Mouse (Mus musculus): ENCODE results near the gene Nupr1l. TPM values are rescaled to one million over a fixed set of nuclear protein-coding genes. Genes with fewer than 3 reads are reported as not detected.

Nupr1l gene
- polyA plus RNA-seq, 1 experiment from 2014 or later, result 5.1 TPM

Other genes starting within 250 kb of the Nupr1l start
- gene Zfp11, start 238.4 kb upstream of the Nupr1l start, polyA plus RNA-seq (2014; fragmentation: Nextera tagmentation; extraction: Ambion mirVana), result 8.3 and 8.5 TPM in 2 replicates
- gene Sept14, start 200.0 kb upstream of the Nupr1l start, polyA plus RNA-seq (2014; fragmentation: Nextera tagmentation; extraction: Ambion mirVana), result not detected in 2 replicates
- 164 and 185 TPM in 2 replicates for gene Mrps17, start 193.0 kb upstream of the Nupr1l start, polyA plus RNA-seq (2014; fragmentation: Nextera tagmentation; extraction: Ambion mirVana)
- gene Nipsnap2, start 183.5 kb upstream of the Nupr1l start, polyA plus RNA-seq (2014; fragmentation: Nextera tagmentation; extraction: Ambion mirVana), result 75.0 and 77.3 TPM in 2 replicates
- 45.2 and 46.4 TPM in 2 replicates for gene Psph, start 121.1 kb upstream of the Nupr1l start, polyA plus RNA-seq (2014; fragmentation: Nextera tagmentation; extraction: Ambion mirVana)
- 43.5 and 45.0 TPM in 2 replicates for gene Sumf2, start 61.6 kb upstream of the Nupr1l start, polyA plus RNA-seq (2014; fragmentation: Nextera tagmentation; extraction: Ambion mirVana)
- 880 and 904 TPM in 2 replicates for gene Chchd2, start 21.1 kb upstream of the Nupr1l start, polyA plus RNA-seq (2014; fragmentation: Nextera tagmentation; extraction: Ambion mirVana)
- gene Zbed5, start 12.8 kb upstream of the Nupr1l start, polyA plus RNA-seq (2014; fragmentation: Nextera tagmentation; extraction: Ambion mirVana), result 5.8 and 6.0 TPM in 2 replicates
- gene Phkg1, start 10.0 kb upstream of the Nupr1l start, polyA plus RNA-seq (2014; fragmentation: Nextera tagmentation; extraction: Ambion mirVana), result 0.25 and 0.33 TPM in 2 replicates
- gene Vkorc1l1, start 33.4 kb downstream of the Nupr1l start, polyA plus RNA-seq (2014; fragmentation: Nextera tagmentation; extraction: Ambion mirVana), result 32.1 and 35.7 TPM in 2 replicates
- gene Gusb, start 94.5 kb downstream of the Nupr1l start, polyA plus RNA-seq (2014; fragmentation: Nextera tagmentation; extraction: Ambion mirVana), result 26.7 and 29.9 TPM in 2 replicates
- gene Asl, start 120.7 kb downstream of the Nupr1l start, polyA plus RNA-seq (2014; fragmentation: Nextera tagmentation; extraction: Ambion mirVana), result 27.0 and 33.4 TPM in 2 replicates
- gene Crcp, start 120.8 kb downstream of the Nupr1l start, polyA plus RNA-seq (2014; fragmentation: Nextera tagmentation; extraction: Ambion mirVana), result 36.4 and 39.0 TPM in 2 replicates
- 60.8 and 62.7 TPM in 2 replicates for gene Tpst1, start 164.8 kb downstream of the Nupr1l start, polyA plus RNA-seq (2014; fragmentation: Nextera tagmentation; extraction: Ambion mirVana)
- gene Kctd7, start 236.3 kb downstream of the Nupr1l start, polyA plus RNA-seq (2014; fragmentation: Nextera tagmentation; extraction: Ambion mirVana), result 6.0 and 6.7 TPM in 2 replicates

Measured in forebrain, embryonic 11.5 days (tissue).